Mouse (Mus musculus) ES-Bruce4 (cell line): ENCODE measurements around the gene Spty2d1. TPM values are rescaled to one million over a fixed set of nuclear protein-coding genes. Genes with fewer than 3 reads are reported as not detected.

Experiments
- H3K27ac ChIP-seq: 2 replicates; pipeline ENCODE4 v1.5.1; 2012; ENCODE audit warnings: low read length, inconsistent platforms; ENCODE audit not compliant: insufficient read depth
- H3K27me3 ChIP-seq: 2 replicates; pipeline ENCODE4 v1.6.1; 2012; ENCODE audit warnings: mild to moderate bottlenecking, low read length, inconsistent platforms; ENCODE audit not compliant: control insufficient read depth, poor library complexity, insufficient read depth, severe bottlenecking
- H3K36me3 ChIP-seq: 2 replicates; pipeline ENCODE4 v1.6.1; 2012; ENCODE audit warnings: inconsistent platforms, mild to moderate bottlenecking, low read length, moderate library complexity; ENCODE audit not compliant: control insufficient read depth, poor library complexity, insufficient read depth, severe bottlenecking
- H3K4me1 ChIP-seq: one replicate; pipeline ENCODE4 v1.8.1; 2011; ENCODE audit warnings: low read length; ENCODE audit not compliant: control insufficient read depth, insufficient read depth
- H3K4me3 ChIP-seq: 2 replicates; pipeline ENCODE4 v1.5.1; 2011; ENCODE audit warnings: low read depth, mild to moderate bottlenecking, low read length
- H3K9ac ChIP-seq: 2 replicates; pipeline ENCODE4 v1.6.1; 2012; ENCODE audit warnings: low read depth, mild to moderate bottlenecking, inconsistent platforms; ENCODE audit not compliant: poor library complexity, severe bottlenecking
- H3K9me3 ChIP-seq: replicated peaks from 2 replicates; pipeline ENCODE4 v1.6.1; 2012; ENCODE audit warnings: mild to moderate bottlenecking, low read length, inconsistent platforms; ENCODE audit not compliant: control insufficient read depth, poor library complexity, insufficient read depth, severe bottlenecking
- CTCF ChIP-seq: IDR thresholded peaks from one replicate; pipeline ENCODE4 v1.8.1; 2011; ENCODE audit warnings: low read depth, low read length
- EP300 ChIP-seq: IDR thresholded peaks from 2 replicates; pipeline ENCODE4 v1.6.1; 2011; ENCODE audit warnings: low read depth, low read length; ENCODE audit not compliant: insufficient read depth
- POLR2A ChIP-seq: IDR thresholded peaks from one replicate; pipeline ENCODE4 v1.8.1; 2011; ENCODE audit warnings: low read length; ENCODE audit not compliant: insufficient read depth
- polyA plus RNA-seq: library from polyadenylated mRNA; stranded (reverse); fragments of >200 nt; gene quantifications from 2 replicates; pipeline ENCODE4 v1.2.4, GENCODE M21; 2011; ENCODE audit warnings: low read depth; ENCODE audit not compliant: missing spikeins, insufficient read depth, insufficient read length

Gene Spty2d1
- polyA plus RNA-seq: 16.8 and 18.0 TPM in 2 replicates

- peak within 1 kb of the TSS; percentile 24 for H3K9ac ChIP-seq
- peaks cover 4% of the 10 kb centered on the region for H3K4me1 ChIP-seq
- TF ChIP-seq POLR2A (peak; percentile 85), CTCF (no peak)
- peak within 1 kb of the TSS; percentile 92 for H3K4me3 ChIP-seq
- no peaks in the 10 kb centered on the region for H3K27me3 ChIP-seq
- H3K36me3 ChIP-seq: no peaks in the 10 kb centered on the region
- H3K9me3 ChIP-seq: peaks cover 8% of the 10 kb centered on the region
- peak within 1 kb of the TSS; percentile 5; the same call in 1 of the 2 replicates for H3K27ac ChIP-seq
These were observed at the start of gene Spty2d1 for GRCm38 (mm10) chr7:47008168-47008993. TSS of gene Spty2d1 (minus strand) at chr7:47008411.

GRCm38 (mm10) chr7:47056273-47056672 lies 48.1 kb upstream of the Spty2d1 start:
- Histone ChIP-seq H3K27me3 (no peaks in the 10 kb centered on the region), H3K27ac (no peak overlapping the region), H3K9me3 (no peaks in the 10 kb centered on the region), H3K4me3 (no peak overlapping the region), H3K9ac (no peak overlapping the region), H3K4me1 (no peaks in the 10 kb centered on the region), H3K36me3 (no peaks in the 10 kb centered on the region)
- TF ChIP-seq POLR2A (no peak), EP300 (no peak), CTCF (no peak)

- Histone ChIP-seq H3K27me3 (no peaks in the 10 kb centered on the region), H3K4me1 (no peaks in the 10 kb centered on the region), H3K4me3 (no peak overlapping the region), H3K36me3 (no peaks in the 10 kb centered on the region), H3K9me3 (no peaks in the 10 kb centered on the region), H3K27ac (no peak overlapping the region), H3K9ac (no peak overlapping the region)
- TF ChIP-seq CTCF: no peak
- TF ChIP-seq EP300: no peak
- TF ChIP-seq POLR2A: no peak
These were observed 47.5 kb upstream of the Spty2d1 start for GRCm38 (mm10) chr7:47055744-47056143.

- no peaks in the 10 kb centered on the region for H3K4me1 ChIP-seq
- no peak overlapping the region for H3K9ac ChIP-seq
- no peaks in the 10 kb centered on the region for H3K9me3 ChIP-seq
- no peaks in the 10 kb centered on the region for H3K36me3 ChIP-seq
- TF ChIP-seq EP300: no peak
- TF ChIP-seq CTCF: no peak
- TF ChIP-seq POLR2A: no peak
- no peaks in the 10 kb centered on the region for H3K27me3 ChIP-seq
- no peak overlapping the region for H3K27ac ChIP-seq
- H3K4me3 ChIP-seq: no peak overlapping the region
These were observed 46.5 kb upstream of the Spty2d1 start for GRCm38 (mm10) chr7:47054666-47055065.

GRCm38 (mm10) chr7:47053287-47053686 lies 45.1 kb upstream of the Spty2d1 start:
- no peaks in the 10 kb centered on the region for H3K36me3 ChIP-seq
- H3K9me3 ChIP-seq: no peaks in the 10 kb centered on the region
- no peak for TF ChIP-seq POLR2A
- no peak for TF ChIP-seq EP300
- TF ChIP-seq CTCF: no peak
- no peaks in the 10 kb centered on the region for H3K27me3 ChIP-seq
- H3K9ac ChIP-seq: no peak overlapping the region
- no peaks in the 10 kb centered on the region for H3K4me1 ChIP-seq
- H3K27ac ChIP-seq: no peak overlapping the region
- H3K4me3 ChIP-seq: no peak overlapping the region

GRCm38 (mm10) chr7:47052276-47052675 lies 44.1 kb upstream of the Spty2d1 start:
- Histone ChIP-seq H3K9ac (no peak overlapping the region), H3K27me3 (no peaks in the 10 kb centered on the region), H3K27ac (no peak overlapping the region), H3K4me1 (no peaks in the 10 kb centered on the region), H3K9me3 (no peaks in the 10 kb centered on the region), H3K4me3 (no peak overlapping the region), H3K36me3 (no peaks in the 10 kb centered on the region)
- TF ChIP-seq CTCF (no peak), POLR2A (no peak), EP300 (no peak)
